Mouse (Mus musculus): ENCODE measurements around the gene Ostm1. TPM values are rescaled to one million over a fixed set of nuclear protein-coding genes. Genes with fewer than 3 reads are reported as not detected.

Ostm1 gene
- polyA plus RNA-seq, 1 experiment: 22.5 TPM

DNA sequence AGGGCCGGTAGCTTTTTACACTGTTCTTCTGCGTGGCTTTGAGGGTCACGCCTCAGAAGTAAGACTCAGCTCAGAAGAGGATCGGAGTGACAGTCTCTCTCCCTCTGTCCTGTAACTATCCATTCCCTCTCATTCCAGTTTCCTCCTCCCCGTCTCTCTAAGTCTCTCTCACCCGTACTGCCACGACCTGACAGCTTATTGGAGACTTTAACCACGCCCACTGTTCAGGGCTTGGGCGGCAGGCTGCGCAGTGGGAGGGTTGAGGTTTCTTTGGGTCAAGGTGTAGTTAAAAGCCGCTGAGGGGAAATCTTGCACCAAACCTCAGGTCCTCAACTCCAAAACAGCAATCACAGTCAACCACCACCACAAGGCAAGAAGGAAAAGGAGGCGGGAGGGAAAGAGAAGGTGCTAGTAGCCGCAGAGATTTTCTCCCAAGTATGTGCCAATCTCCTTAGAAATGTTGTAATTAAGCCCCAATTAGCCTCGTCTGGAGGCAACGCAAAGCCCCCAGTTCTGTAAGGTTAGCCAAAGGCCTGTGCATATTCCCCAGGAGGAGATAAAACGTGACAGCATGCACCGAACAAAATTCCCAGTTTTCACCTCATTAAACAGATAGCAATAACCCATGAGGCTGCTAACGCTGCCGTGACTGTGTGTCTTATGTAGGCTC lies 131.9 kb downstream of the Ostm1 start:
- TF ChIP-seq CTCF (IDR thresholded peaks at IDR 0.05; ENCODE audit: borderline replicate concordance, insufficient read depth, low read length) (no peak), POLR2A (IDR thresholded peaks at IDR 0.05; ENCODE audit: low read depth, low read length) (no peak)
- Histone ChIP-seq H3K4me3 (ENCODE audit: insufficient read depth, low read length) (no peak overlapping the region), H3K27ac (ENCODE audit: insufficient read depth, low read length) (no peak overlapping the region)

DNA sequence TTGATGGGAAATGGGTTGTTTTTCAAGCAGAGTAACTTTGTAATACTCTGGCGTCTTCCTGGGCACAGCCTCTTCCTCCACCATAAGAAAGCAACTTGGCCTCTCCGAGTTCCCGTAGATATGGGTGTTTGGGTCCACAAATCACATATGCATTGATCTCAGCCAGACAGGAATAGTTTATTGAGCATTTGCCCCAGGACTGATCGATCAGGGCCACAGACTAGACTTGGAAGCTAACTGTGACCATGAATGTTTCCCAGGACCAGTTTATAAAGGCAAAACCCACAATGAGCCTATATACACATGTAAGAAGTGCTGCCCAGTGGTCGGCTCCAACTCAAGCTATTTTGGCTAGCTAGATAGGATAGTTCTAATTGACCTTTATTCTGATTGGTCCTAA lies 138.5 kb downstream of the Ostm1 start:
- Histone ChIP-seq H3K4me1 (ENCODE audit: control insufficient read depth, insufficient read depth, low read length) (no peaks in the 10 kb centered on the region), H3K27ac (ENCODE audit: insufficient read depth, low read length) (no peak overlapping the region), H3K4me3 (ENCODE audit: insufficient read depth, low read length) (no peak overlapping the region)
- no peak for TF ChIP-seq POLR2A (IDR thresholded peaks at IDR 0.05; ENCODE audit: low read depth, low read length)
- no peak for TF ChIP-seq CTCF (IDR thresholded peaks at IDR 0.05; ENCODE audit: borderline replicate concordance, insufficient read depth, low read length)

More for the DNA sequence above, 131.9 kb downstream of the Ostm1 start:
- H3K4me1 ChIP-seq (ENCODE audit: control insufficient read depth, insufficient read depth, low read length): no peaks in the 10 kb centered on the region

DNA sequence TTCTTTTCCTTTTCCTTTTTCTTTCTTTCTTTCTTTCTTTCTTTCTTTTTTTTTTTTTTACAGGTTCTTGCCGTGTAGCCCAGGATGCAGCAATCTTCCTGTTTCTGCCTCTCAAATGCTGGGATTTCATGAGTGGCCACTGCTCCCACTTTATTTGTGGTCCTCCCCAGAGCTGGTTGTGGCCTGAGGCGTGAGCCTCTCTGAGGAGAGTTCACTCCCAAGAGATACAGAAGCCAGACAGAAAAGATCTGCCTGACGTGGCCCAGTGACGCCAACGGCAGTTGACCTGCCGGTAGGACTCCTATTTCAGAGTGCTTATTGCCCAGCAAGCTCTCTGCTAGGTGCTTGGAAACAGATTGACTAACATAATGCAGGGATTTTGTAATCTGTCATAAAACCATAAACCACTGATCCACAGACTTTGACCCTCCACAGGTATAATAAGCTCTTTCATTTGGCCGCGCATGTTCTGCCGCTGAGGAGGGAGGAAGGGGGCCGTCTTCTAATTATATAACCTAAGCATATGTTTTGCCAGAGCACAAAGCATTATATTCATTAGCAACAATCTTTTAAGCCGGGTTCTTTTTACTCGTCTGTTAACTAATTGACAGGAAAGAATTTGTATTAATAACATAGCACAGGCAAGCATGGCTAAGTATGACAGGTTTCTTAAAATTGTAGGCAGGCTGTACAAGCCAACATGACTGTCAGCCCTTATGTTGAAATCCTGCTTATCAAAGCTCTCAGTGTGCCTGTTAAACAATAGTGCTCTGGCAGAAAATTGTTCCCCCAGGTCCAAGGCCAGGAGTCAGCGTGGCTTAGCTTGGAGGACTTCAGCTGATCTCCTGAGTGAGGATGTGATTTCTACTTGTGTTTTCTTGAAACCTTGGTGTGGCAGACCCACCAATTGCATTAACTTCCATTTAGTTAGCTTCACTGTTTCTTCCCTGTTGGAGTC lies 139.9 kb downstream of the Ostm1 start:
- Histone ChIP-seq H3K4me3 (ENCODE audit: insufficient read depth, low read length) (no peak overlapping the region), H3K4me1 (ENCODE audit: control insufficient read depth, insufficient read depth, low read length) (no peaks in the 10 kb centered on the region; the same call in 1 of the 2 replicates), H3K27ac (ENCODE audit: insufficient read depth, low read length) (no peak overlapping the region)
- TF ChIP-seq POLR2A (IDR thresholded peaks at IDR 0.05; ENCODE audit: low read depth, low read length) (no peak), CTCF (IDR thresholded peaks at IDR 0.05; ENCODE audit: borderline replicate concordance, insufficient read depth, low read length) (no peak)

DNA sequence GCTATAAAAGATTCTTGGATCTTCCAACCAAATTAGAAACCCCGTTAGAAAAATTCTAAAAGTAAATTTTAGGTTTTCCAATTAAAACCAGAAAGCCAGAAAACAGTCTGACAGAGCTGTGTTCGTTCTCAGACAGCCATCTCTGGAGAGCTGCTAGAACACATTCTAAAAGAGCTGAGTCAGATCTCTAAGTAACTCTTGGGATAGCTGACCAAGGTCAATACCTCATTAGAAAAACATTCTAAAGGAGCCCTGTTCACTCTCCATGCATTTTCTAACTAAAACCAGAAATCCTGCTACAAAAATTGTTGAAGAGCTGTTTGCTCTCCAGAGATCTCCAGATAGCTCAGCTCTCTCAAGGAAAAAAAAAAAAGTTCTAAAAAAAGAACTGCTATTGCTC lies 146.0 kb downstream of the Ostm1 start:
- Histone ChIP-seq H3K4me3 (ENCODE audit: insufficient read depth, low read length) (no peak overlapping the region), H3K27ac (ENCODE audit: insufficient read depth, low read length) (peak overlapping the region; percentile 87), H3K4me1 (ENCODE audit: control insufficient read depth, insufficient read depth, low read length) (peaks cover 5% of the 10 kb centered on the region)
- TF ChIP-seq CTCF (IDR thresholded peaks at IDR 0.05; ENCODE audit: borderline replicate concordance, insufficient read depth, low read length) (no peak), POLR2A (IDR thresholded peaks at IDR 0.05; ENCODE audit: low read depth, low read length) (no peak)

DNA sequence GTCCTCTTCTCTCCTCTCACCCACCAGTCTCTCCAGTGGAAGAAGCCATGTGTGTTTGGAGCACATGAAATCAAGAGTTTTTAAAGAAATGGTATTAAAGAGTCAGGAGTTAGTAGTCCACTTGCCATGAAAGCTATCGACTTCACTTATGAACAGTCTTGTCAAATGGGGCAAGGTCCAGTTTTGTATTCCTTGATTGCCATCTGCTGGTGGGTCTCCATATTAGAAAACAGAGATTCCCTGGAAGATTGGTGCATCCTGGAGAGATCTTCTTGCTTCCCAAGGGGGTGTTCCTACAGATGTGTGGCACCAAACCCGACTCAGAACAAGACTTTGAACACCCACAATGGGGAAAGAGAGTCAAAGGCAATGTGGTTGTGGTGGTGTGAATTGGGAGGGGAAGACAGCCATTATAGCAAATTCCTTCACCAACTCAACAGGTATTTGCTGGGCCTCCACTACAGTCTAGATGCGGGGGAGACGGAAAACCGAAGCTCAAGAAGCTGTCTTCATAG lies 151.0 kb downstream of the Ostm1 start:
- H3K27ac ChIP-seq (ENCODE audit: insufficient read depth, low read length): no peak overlapping the region
- TF ChIP-seq CTCF (IDR thresholded peaks at IDR 0.05; ENCODE audit: borderline replicate concordance, insufficient read depth, low read length) (no peak), POLR2A (IDR thresholded peaks at IDR 0.05; ENCODE audit: low read depth, low read length) (no peak)
- H3K4me1 ChIP-seq (ENCODE audit: control insufficient read depth, insufficient read depth, low read length): peaks cover 2% of the 10 kb centered on the region; the same call in 1 of the 2 replicates
- no peak overlapping the region for H3K4me3 ChIP-seq (ENCODE audit: insufficient read depth, low read length)

DNA sequence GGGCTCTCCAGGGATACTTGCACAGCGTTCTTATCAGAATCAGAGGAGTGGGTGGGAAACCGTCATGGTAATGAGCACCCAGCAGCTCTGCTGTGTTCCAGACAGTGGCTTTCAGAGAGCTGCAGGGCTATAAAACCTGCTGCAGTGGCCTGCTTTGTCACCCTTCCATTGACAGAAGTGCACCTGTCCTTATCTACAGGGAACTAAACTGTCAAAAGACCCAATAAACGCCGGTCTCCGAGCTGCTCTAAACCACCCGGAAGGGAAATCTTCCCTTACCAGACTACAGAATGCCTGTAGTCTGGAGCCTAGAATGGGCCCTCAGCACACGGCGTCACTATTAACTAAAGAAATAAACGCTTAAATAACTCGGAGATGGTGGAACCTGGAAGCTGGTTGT lies 168.2 kb downstream of the Ostm1 start:
- H3K4me1 ChIP-seq (ENCODE audit: control insufficient read depth, insufficient read depth, low read length): 0 out of 2 replicates have a peak, but pooled peaks cover 4% of the 10 kb centered on the region
- H3K4me3 ChIP-seq (ENCODE audit: insufficient read depth, low read length): no peak overlapping the region
- no peak overlapping the region for H3K27ac ChIP-seq (ENCODE audit: insufficient read depth, low read length)
- TF ChIP-seq CTCF (IDR thresholded peaks at IDR 0.05; ENCODE audit: borderline replicate concordance, insufficient read depth, low read length) (no peak), POLR2A (IDR thresholded peaks at IDR 0.05; ENCODE audit: low read depth, low read length) (no peak)

Other genes with a start within 250 kb of the Ostm1 start
- 5.4 and 5.7 TPM in 2 replicates for gene Afg1l, start 105.3 kb upstream of the Ostm1 start, polyA plus RNA-seq (2011; ENCODE audit: insufficient read length, low read depth, missing spikeins)
- gene Snx3, start 81.8 kb upstream of the Ostm1 start, polyA plus RNA-seq (2011; ENCODE audit: insufficient read length, low read depth, missing spikeins): 209 and 221 TPM in 2 replicates
- not detected in 2 replicates for gene Nr2e1, start 190 bp upstream of the Ostm1 start, polyA plus RNA-seq (2011; ENCODE audit: insufficient read length, low read depth, missing spikeins)
- gene Sec63, start 177.7 kb downstream of the Ostm1 start, polyA plus RNA-seq (2011; ENCODE audit: insufficient read length, low read depth, missing spikeins): 106 and 124 TPM in 2 replicates

Data from embryonic fibroblast, embryonic 13.5 days (primary cell).